In the genomic region with DNA sequence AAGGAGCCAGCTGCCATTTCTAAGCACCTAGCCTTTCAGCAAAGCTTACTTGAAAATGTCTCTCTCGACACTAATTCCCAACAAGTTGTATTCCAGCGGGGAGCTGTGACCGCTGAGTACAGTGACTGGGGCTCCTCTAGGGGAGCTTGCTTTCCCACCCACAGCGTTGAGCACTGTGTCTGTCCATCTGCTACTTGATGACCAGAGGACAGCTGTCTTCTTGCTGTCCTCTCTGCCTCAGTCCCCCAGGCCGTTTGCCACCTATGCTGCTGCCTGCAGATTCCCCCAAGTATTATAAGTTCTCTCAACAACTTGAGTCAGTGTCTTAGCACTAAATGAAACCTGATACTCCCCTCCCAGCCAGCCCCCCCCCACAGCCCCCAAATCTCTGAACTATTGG, we compare ENCODE assay signal across 22 mouse cellular contexts.
DNase-seq lines count a peak whose midpoint lies in the region; ATAC-seq lines count a peak whose summit lies in the region.
"Had no signal": no experiment of that assay in that cellular context is flagged by ENCODE, and none has a peak within 500 bp of the region (broad histone marks: within the 10 kb centered on the region; RNA-seq: fewer than 3 reads in every experiment).

No protein-coding gene starts in this region.

- 6% methylated on average over 5 of the region's 5 CpGs for WGBS in midbrain, embryonic 12.5 days
- 7% methylated on average over 5 of the region's 5 CpGs for WGBS in midbrain, embryonic 14.5 days
- WGBS in intestine, embryonic 16.5 days, result 15% methylated on average over 5 of the region's 5 CpGs
- 10% methylated on average over 5 of the region's 5 CpGs for WGBS in neural tube, embryonic 12.5 days

- H3K27ac ChIP-seq in midbrain, embryonic 12.5 days (replicated peaks), result no peak overlapping the region
- no peak overlapping the region for H3K27ac ChIP-seq in midbrain, embryonic 14.5 days (replicated peaks; ENCODE audit: low read depth, low read length)
- H3K27ac ChIP-seq in intestine, embryonic 16.5 days (ENCODE audit: low read length), result no peak overlapping the region
- H3K27ac ChIP-seq in neural tube, embryonic 12.5 days, result no peak overlapping the region
- H3K27ac ChIP-seq: embryonic facial prominence, embryonic 12.5 days; forebrain, embryonic 12.5 days; heart, adult 2 months; heart, embryonic 15.5 days; hindbrain, embryonic 14.5 days; macrophage; stomach, postnatal 0 days had no signal

- H3K4me3 ChIP-seq in midbrain, embryonic 12.5 days, result no peak overlapping the region
- no peak overlapping the region for H3K4me3 ChIP-seq in midbrain, embryonic 14.5 days (replicated peaks; ENCODE audit: low read depth, low read length)
- no peak overlapping the region for H3K4me3 ChIP-seq in intestine, embryonic 16.5 days (ENCODE audit: low read length)
- no peak overlapping the region for H3K4me3 ChIP-seq in neural tube, embryonic 12.5 days
- H3K4me3 ChIP-seq: embryonic facial prominence, embryonic 12.5 days; erythroblast, embryonic 14.5 days; forebrain, embryonic 12.5 days; heart, adult 2 months; heart, embryonic 15.5 days had no signal

- peak; percentile 35 for DNase-seq in heart, adult 11 months
- no peak for DNase-seq in heart, adult 8-10 months (ENCODE audit: low spot score)
- no peak for DNase-seq in midbrain, embryonic 14.5 days
- DNase-seq in spleen, postnatal 36 days (ENCODE audit: low spot score in 2 of 2), result no peak
- DNase-seq: adrenal gland, postnatal 25 days; cerebellum, adult 9-10 months; gastrocnemius, postnatal 25 days; heart, adult 2 months; heart, postnatal 36 days; thymus, adult 2 months had no signal

- H3K9me3 ChIP-seq in midbrain, embryonic 12.5 days, result no peaks in the 10 kb centered on the region
- no peaks in the 10 kb centered on the region for H3K9me3 ChIP-seq in midbrain, embryonic 14.5 days (ENCODE audit: control insufficient read depth, low read length)
- no peaks in the 10 kb centered on the region for H3K9me3 ChIP-seq in intestine, embryonic 16.5 days (ENCODE audit: control insufficient read depth, low read length)
- H3K9me3 ChIP-seq in neural tube, embryonic 12.5 days, result no peaks in the 10 kb centered on the region
- H3K9me3 ChIP-seq: embryonic facial prominence, embryonic 12.5 days; forebrain, embryonic 12.5 days; heart, embryonic 15.5 days had no signal

- no peak overlapping the region; the same call in 1 of the 2 replicates for H3K4me2 ChIP-seq in midbrain, embryonic 12.5 days (replicated peaks)
- no peak overlapping the region for H3K4me2 ChIP-seq in midbrain, embryonic 14.5 days (ENCODE audit: low read length)
- H3K4me2 ChIP-seq in intestine, embryonic 16.5 days (ENCODE audit: low read depth, low read length), result no peak overlapping the region
- no peak overlapping the region for H3K4me2 ChIP-seq in neural tube, embryonic 12.5 days (replicated peaks)
- H3K4me2 ChIP-seq: embryonic facial prominence, embryonic 12.5 days; forebrain, embryonic 12.5 days; heart, embryonic 15.5 days; hindbrain, embryonic 14.5 days had no signal

- peaks cover 25% of the 10 kb centered on the region; the same call in 1 of the 2 replicates for H3K27me3 ChIP-seq in midbrain, embryonic 12.5 days
- H3K27me3 ChIP-seq in midbrain, embryonic 14.5 days (ENCODE audit: control insufficient read depth, insufficient read depth, low read length), result no peaks in the 10 kb centered on the region
- H3K27me3 ChIP-seq in intestine, embryonic 16.5 days (replicated peaks; ENCODE audit: control insufficient read depth, insufficient read depth, low read length), result no peaks in the 10 kb centered on the region
- no peaks in the 10 kb centered on the region for H3K27me3 ChIP-seq in neural tube, embryonic 12.5 days (replicated peaks)
- H3K27me3 ChIP-seq: embryonic facial prominence, embryonic 12.5 days; heart, embryonic 15.5 days had no signal

- H3K36me3 ChIP-seq in midbrain, embryonic 12.5 days, result no peaks in the 10 kb centered on the region
- no peaks in the 10 kb centered on the region for H3K36me3 ChIP-seq in midbrain, embryonic 14.5 days (ENCODE audit: control insufficient read depth, insufficient read depth, low read length)
- H3K36me3 ChIP-seq in intestine, embryonic 16.5 days (ENCODE audit: control insufficient read depth, insufficient read depth, low read length), result no peaks in the 10 kb centered on the region
- no peaks in the 10 kb centered on the region for H3K36me3 ChIP-seq in neural tube, embryonic 12.5 days
- H3K36me3 ChIP-seq: embryonic facial prominence, embryonic 12.5 days; forebrain, embryonic 12.5 days; heart, embryonic 15.5 days had no signal

- no peak overlapping the region for H3K9ac ChIP-seq in midbrain, embryonic 12.5 days (replicated peaks)
- H3K9ac ChIP-seq in midbrain, embryonic 14.5 days (replicated peaks; ENCODE audit: low read length), result no peak overlapping the region
- H3K9ac ChIP-seq in intestine, embryonic 16.5 days (ENCODE audit: low read depth, low read length), result no peak overlapping the region
- no peak overlapping the region for H3K9ac ChIP-seq in neural tube, embryonic 12.5 days
- H3K9ac ChIP-seq: embryonic facial prominence, embryonic 12.5 days; forebrain, embryonic 12.5 days; heart, embryonic 15.5 days; hindbrain, embryonic 14.5 days had no signal

- ATAC-seq in midbrain, embryonic 12.5 days (ENCODE audit: low FRiP score, low read depth), result 0 out of 2 replicates have a peak, but pooled peaks have one; percentile 13
- no peak for ATAC-seq in midbrain, embryonic 14.5 days (ENCODE audit: low FRiP score, low TSS enrichment)
- 0 out of 2 replicates have a peak, but pooled peaks have one; percentile 40 for ATAC-seq in intestine, embryonic 16.5 days
- ATAC-seq in neural tube, embryonic 12.5 days (ENCODE audit: low FRiP score, low read depth), result 0 out of 2 replicates have a peak, but pooled peaks have one; percentile 26
- ATAC-seq: CD4-positive, CD25-positive, alpha-beta regulatory T cell, adult 4 months; inflammation-experienced regulatory T-cells, adult 6 months had no signal

- H3K4me1 ChIP-seq in midbrain, embryonic 12.5 days, result peaks cover 15% of the 10 kb centered on the region
- peaks cover 21% of the 10 kb centered on the region for H3K4me1 ChIP-seq in midbrain, embryonic 14.5 days (ENCODE audit: control insufficient read depth, insufficient read depth, low read length)
- 0 out of 2 replicates have a peak, but pooled peaks cover 5% of the 10 kb centered on the region for H3K4me1 ChIP-seq in intestine, embryonic 16.5 days (ENCODE audit: control insufficient read depth, insufficient read depth, low read length)
- peaks cover 26% of the 10 kb centered on the region; the same call in 1 of the 2 replicates for H3K4me1 ChIP-seq in neural tube, embryonic 12.5 days
